Comparison of ENCODE assay signal across 16 mouse cellular contexts in genomic region chr14:80559950-80560349, GRCm38 (mm10).
"Had no signal": no experiment of that assay in that cellular context is flagged by ENCODE, and none has a peak within 500 bp of the region (broad histone marks: within the 10 kb centered on the region; RNA-seq: fewer than 3 reads in every experiment).

No protein-coding gene starts in this region.

- H3K4me3 ChIP-seq: liver, embryonic 13.5 days; midbrain, embryonic 12.5 days; neural tube, embryonic 12.5 days; neural tube, embryonic 15.5 days had no signal

- H3K27ac ChIP-seq: liver, embryonic 13.5 days; midbrain, embryonic 12.5 days; neural tube, embryonic 12.5 days; neural tube, embryonic 15.5 days; stomach, postnatal 0 days had no signal

- DNase-seq: kidney, postnatal 14 days; kidney, postnatal 4 days; liver, embryonic 13.5 days; lung, adult 2 months; lung, postnatal 14 days; lung, postnatal 4 days; right cerebral cortex, adult 18-20 months; right cerebral cortex, postnatal 14 days; right cerebral cortex, postnatal 4 days; thymus, adult 2 months; thymus, postnatal 14 days; thymus, postnatal 4 days had no signal

- H3K9me3 ChIP-seq: liver, embryonic 13.5 days; midbrain, embryonic 12.5 days; neural tube, embryonic 12.5 days; neural tube, embryonic 15.5 days had no signal

- H3K36me3 ChIP-seq: liver, embryonic 13.5 days; midbrain, embryonic 12.5 days; neural tube, embryonic 12.5 days; neural tube, embryonic 15.5 days had no signal

- H3K4me2 ChIP-seq: liver, embryonic 13.5 days; midbrain, embryonic 12.5 days; neural tube, embryonic 12.5 days; neural tube, embryonic 15.5 days had no signal

- H3K4me1 ChIP-seq: liver, embryonic 13.5 days; midbrain, embryonic 12.5 days; neural tube, embryonic 12.5 days; neural tube, embryonic 15.5 days had no signal

- H3K9ac ChIP-seq: liver, embryonic 13.5 days; midbrain, embryonic 12.5 days; neural tube, embryonic 12.5 days; neural tube, embryonic 15.5 days had no signal

- H3K27me3 ChIP-seq: liver, embryonic 13.5 days; midbrain, embryonic 12.5 days; neural tube, embryonic 12.5 days; neural tube, embryonic 15.5 days had no signal
